Mouse (Mus musculus) retina, postnatal 1 day (tissue): ENCODE measurements around the gene Dhrs13.
A peak's percentile ranks its signal among the peaks of the same experiment; 100 is the strongest.
"Not testable (repeated sequence)": the region's sequence is repeated elsewhere in the genome, so short reads cannot be mapped to it uniquely, and the experiment has no call there.

ENCODE experiments used
- DNase-seq: peaks from one replicate; pipeline ENCODE4 v3.0.0-alpha.2; 2012

Gene Dhrs13

DNA sequence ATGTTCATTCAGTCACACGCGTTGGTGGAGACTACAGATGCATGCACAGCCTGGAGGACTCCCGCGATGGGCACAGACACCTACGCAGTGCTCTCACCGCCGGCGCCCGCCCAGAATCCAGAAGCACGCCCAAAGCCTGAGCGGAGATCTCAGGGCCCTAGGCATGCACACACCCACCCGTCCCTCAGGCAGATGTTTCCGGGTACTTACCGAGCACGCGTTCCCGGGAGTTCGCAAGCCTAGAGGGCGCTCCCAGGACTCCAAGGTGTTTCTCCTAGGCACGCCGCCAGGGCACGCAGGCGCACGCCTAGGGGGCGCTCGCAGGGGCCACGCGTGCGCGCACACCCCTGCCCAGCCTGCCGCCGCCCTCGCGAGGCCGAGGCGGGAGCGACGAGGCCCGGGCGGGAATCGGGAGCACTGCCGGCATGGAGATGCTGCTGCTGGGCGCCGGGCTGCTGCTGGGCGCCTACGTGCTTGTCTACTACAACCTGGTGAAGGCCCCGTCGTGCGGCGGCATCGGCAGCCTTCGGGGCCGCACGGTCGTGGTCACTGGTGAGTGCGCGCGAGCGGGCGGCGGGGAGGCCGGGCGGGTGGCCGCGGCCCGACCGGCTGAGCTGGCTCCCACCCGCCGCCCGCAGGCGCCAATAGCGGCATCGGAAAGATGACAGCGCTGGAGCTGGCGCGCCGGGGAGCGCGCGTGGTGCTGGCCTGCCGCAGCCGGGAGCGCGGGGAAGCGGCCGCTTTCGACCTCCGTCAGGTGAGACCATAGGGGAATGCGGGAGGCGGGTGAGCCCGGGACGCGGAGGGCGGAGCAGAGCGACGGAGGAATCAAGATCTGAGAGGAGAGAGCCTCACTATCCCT, at the start of gene Dhrs13:
TSS of gene Dhrs13 (plus strand) at position 334 of the 862 bp plus-strand sequence.
- DNase-seq: peak; percentile 97

DNA sequence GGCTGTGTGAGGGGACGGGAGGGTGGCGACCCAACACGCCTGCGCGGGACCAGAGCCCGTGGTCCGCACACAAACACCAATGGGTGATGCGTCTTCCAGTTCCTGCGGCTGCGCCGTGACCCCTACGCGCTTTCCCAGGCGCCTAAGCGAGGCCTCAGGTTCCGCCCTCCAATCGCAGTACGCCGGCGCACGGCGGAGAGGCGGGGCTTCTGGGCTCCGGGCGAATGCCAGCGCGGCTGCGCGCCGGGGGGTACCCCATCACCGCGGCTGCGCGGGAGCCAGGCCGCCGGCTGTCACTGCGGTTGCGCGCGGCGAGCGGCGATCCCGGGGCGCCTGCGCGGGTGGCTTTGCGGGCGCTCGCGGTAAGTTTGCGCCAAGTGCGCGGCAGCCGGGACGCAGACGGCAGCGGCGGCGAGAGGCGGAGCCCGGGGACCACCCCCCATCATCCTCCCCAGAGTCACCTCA, 49.6 kb upstream of the Dhrs13 start, which contains the start of gene Phf12:
TSS of gene Phf12 (plus strand) at position 314 of the 465 bp plus-strand sequence.
- DNase-seq: peak; percentile 100

DNA sequence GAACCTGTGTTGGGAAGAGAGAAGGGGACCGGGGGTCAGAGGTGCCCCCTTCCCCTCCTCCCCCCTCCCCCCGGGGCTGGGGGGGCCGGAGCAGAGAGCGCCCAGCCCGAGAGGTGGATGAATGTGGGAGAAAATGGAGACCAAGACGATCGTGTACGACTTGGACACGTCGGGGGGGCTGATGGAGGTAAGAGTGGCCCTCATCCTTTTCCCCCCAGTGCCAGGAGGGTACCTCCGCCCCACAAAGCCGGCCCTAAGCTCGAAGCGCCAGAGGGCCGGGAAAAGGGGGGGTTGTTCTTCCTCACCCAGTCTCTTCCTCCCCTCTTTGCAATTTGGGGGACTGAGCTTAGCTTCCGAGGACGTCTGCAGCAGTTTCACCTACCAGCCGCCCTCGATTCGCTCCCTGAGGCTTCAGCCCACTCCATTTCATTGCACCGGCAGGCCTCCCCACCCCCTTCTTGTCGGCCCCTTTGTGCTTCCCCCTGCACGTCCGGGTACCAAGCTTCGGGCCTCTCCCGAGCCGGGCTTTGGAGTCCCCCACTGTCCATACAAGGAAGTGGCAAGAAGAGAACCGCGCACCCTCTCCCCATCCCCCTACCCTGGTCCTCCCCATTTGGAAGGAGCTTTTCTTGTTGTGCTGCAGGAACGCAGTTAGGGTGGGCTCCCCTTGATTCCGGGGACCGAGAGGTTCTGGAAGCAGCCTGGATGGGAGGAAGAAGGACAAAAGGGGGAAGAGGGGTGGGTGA, 48.7 kb upstream of the Dhrs13 start:
- DNase-seq: peak; percentile 66

- peak; percentile 80 for DNase-seq
These were observed 47.9 kb upstream of the Dhrs13 start for GRCm38 (mm10) chr11:77983937-77984835.

DNA sequence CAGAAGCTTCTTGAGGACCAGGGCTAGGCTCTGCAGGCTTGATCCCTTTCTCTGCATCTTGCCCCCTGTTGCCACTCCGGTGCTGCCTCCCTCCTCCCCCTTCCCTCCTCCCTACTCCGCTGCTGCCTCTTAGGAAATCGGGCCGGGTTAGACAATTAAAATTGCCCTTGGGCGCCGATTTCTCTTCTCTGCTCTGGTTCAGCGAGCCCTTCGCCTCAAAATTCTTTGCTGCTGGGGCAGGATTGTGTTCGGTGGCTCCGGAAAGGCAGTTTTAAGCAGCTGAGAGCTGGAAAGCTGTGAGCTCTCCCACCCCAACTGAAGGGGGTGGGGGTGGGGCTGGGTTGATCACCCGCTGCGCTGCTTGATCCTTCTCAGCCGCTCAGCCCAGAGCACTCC, 47.2 kb upstream of the Dhrs13 start:
- DNase-seq: peak; percentile 77

GRCm38 (mm10) chr11:77985541-77986065, 46.5 kb upstream of the Dhrs13 start:
- DNase-seq: no peak

DNA sequence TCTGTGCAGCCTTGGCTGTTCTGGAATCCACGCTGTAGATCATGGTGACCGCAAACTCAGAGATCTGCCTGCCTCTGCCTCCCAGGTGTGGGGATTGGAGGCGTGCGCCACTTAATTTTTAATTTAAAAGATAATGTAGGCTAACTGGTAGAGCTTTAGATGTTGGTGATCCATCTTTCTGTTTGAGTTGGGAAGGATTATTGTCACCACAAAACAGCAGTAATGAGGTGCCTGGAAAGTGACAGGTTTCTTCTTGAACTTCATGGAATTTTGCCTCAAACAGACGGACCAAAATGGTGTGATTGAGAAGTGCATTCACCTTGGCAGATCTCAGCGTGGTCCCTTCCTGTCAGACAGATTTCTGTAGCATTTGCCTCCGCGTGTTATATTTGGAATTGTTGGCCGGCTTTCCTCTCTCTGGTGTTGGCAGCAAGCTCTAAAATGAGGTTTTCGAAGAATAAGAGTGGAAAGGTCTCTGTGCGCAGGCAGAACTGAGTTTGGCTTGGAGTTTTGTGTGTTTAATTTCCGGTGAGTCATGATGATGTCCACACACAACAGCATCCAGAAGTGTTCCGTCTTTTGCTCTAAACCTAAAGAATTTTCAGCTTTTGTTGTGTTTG, 42.9 kb upstream of the Dhrs13 start:
- DNase-seq: no peak

DNA sequence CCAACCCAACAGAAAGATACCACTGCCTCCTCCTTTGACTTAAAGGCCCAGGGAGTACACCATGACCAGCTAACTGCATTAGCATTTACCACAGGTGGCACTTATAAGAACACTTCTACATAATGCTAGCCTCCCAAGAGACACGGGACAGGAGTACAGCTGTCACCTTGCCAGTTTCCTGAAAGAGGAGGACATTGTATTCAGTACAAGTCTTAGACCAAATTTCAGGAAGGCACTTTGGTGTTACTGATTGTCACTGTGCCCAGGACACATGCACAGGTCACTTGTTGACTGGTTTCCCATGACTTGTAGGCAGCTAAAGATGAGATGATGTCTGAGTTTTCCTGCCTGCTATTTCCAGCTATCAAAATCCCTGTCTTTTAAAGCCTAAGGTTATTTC, 36.5 kb upstream of the Dhrs13 start:
- DNase-seq: no peak

- no peak for DNase-seq
These were observed 25.6 kb upstream of the Dhrs13 start for GRCm38 (mm10) chr11:78006446-78006845.

DNA sequence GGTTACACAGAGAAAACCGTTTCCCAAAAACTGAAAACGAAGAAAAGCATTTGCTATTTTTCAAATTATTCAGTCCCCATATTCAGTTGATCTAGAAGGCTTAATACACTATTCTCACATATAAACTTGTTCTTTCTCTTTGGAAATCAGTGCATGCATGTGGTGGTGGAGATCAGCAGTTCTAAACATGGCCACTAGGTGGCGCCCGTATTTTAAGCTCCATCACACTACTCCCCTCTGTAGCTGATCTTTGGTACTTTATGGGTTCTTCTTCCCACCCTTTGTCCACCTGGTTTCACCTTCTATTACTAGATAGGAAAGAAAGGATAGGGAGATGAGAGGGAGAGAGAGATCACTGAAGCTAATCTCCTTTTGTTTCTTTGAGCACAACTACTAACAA, 12.4 kb upstream of the Dhrs13 start:
- DNase-seq: peak; percentile 73

DNA sequence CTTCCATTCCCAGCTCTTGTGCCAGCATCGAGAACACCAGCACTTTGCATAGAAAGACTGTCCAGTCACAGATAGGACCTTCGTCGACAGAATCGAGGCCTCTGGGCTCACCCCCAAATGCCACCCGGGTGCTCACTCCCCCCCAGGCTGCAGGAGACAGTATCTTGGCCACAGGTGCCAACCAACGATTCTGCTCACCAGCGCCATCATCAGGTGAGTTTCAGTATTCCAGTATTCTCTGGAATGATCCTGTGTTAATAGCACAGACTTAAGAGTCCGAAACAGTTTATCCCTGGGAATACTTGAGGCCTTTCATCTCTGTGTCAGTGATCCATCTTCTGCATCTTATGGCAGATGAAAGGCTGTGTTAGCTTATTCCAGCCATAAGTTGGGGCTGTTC, 8.5 kb upstream of the Dhrs13 start:
- DNase-seq: peak; percentile 55

DNA sequence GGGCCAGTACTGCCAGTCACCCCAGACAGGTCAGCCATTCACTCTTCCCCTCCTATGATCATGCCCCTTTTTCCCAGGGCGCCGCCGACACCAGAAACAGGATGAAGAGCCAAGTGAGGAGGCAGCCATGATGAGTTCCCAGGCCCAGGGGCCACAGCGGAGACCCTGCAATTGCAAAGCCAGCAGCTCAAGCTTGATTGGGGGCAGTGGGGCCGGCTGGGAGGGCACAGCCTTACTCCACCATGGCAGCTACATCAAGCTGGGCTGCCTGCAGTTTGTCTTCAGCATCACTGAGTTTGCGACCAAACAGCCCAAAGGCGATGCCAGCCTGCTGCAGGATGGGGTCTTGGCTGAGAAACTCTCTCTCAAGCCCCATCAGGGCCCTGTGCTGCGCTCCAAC, 2.8 kb upstream of the Dhrs13 start:
- DNase-seq: no peak

- no peak for DNase-seq
These were observed 1.5 kb upstream of the Dhrs13 start for GRCm38 (mm10) chr11:78030600-78030999.

DNA sequence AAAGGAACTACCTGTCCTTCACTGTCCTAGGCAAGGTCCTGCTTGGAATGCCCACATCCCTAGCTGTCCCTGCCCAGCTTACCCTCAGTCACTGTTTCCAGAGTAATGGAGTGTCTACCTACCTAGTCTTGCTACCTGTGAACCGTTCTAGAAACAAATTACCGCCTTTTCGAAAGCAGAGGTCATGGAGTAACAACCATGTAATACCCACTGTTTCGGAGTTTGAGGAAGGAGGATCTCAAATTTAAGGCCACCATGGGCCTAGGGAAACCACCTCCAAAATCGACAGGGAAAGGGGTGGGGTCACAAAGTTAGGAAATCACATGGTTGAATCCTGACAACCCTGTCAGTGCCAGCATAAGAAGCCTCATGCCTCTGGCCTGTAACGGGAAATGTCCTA, 691 bp upstream of the Dhrs13 start:
- no peak for DNase-seq

DNA sequence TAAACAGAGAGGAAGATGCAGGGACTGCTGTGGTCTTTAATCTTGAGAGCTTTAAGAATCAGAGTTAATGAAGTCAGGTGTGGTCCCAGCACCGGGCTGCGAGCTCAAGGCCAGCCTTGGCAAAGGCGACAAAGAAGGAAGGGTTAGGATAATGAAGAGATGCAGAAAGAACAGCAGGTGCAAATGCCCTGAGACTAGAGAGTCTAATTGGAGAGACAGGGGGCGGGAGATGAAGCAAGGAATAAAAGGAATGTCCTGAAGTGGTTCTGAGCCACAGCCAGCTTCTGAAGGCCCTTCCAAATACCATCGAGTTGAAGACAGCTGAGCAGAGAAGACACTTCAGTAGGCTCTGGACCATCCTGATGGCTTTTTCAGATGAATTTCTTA, 722 bp downstream of the Dhrs13 start:
- no peak for DNase-seq

DNA sequence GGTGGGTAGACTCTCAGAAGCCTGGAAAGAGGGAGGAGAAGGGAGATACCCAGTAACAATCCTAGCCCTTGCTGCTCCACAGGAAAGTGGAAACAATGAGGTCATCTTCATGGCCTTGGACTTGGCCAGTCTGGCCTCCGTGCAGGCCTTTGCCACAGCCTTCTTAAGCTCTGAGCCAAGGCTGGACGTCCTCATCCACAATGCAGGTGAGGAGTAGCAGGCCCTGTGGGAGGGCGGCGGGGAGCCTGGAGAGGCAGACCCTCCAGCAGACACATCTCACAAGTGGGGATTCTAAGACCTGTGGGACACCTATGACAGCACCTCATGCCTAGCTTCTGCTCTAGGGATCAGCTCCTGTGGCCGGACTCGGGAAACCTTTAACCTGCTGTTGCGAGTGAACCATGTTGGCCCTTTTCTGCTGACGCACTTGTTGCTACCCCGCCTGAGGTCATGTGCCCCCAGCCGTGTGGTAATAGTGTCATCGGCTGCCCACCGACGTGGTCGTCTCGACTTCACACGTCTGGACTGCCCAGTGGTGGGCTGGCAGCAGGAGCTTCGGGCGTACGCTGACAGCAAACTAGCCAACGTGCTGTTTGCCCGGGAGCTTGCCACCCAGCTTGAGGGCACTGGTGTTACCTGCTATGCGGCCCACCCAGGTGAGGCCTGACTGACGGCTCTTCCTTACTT, 2.0 kb downstream of the Dhrs13 start:
- DNase-seq: no peak

- DNase-seq: no peak
These were observed 4.7 kb downstream of the Dhrs13 start for GRCm38 (mm10) chr11:78036791-78037190.

DNA sequence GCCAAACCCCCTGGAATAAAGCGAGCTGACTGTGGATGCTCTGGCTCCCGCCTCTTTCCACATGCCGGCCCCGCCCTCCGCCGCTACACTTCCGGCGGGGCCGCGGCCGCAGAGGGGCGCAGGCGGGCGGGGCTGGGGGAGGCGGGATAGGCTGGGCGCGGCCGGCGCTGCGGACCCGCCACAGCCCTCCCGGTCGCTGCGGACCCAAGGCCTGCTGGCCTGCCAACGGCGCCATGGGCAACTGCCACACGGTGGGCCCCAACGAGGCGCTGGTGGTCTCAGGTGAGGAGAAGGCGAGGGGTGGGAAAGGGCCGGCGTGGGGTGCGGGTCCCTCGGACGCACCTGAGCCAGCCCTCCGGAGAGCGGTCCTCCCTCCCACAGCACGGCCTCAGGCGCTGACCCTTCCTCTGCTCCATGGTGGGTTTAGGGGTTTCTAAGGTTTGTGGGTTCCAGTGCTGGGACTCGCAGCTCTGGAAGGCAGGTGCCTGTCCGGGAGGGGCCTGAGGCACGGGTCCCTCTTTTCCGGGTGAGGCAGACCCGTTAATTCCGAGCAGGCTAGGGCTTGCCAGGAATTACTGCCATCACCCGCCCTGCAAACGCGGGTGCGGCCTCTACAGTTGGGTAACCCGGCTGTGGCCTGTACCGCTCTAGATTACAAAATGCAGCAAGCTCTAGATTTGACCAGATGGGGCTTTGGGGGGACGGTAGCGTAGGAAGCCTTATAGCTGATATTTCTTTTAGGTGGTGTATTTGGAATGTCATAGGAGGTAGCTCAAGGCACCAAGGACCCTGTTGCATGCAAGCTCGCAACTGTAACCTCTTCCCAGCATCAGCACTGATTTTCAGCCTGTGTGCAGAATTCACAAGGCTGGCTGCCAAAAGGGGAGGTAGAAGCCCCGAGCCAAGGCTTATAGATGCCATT, 6.0 kb downstream of the Dhrs13 start, which contains the start of gene Flot2:
TSS of gene Flot2 (plus strand) at position 101 of the 922 bp plus-strand sequence.
- DNase-seq: peak; percentile 83

- DNase-seq: no peak
These were observed 8.8 kb downstream of the Dhrs13 start for GRCm38 (mm10) chr11:78040878-78041277.

DNA sequence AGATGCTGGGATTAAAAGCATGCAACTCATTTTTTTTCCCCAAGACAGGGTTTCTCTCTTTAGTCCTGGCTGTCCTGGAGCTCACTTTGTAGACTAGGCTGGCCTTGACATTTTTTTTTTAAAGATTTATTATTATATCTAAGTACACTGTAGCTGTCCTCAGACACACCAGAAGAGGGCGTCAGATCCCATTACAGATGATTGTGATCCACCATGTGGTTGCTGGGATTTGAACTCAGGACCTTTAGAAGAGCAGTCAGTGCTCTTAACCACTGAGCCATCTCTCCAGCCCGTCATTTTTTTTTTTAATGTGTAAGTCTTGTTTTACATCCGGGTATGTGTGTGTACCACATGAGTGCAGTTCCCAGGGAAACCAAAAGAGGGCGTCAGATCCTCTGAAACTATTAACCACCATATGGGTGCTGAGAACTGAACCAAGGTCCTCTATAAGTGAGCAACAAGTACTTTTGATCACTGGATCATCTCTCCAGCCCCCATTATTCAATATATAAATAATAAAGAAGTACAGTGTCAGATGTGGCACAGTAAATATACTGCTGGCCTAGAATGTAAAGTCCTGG, 10.3 kb downstream of the Dhrs13 start:
- not testable (repeated sequence) for DNase-seq
